Mouse (Mus musculus) frontal cortex, postnatal 36 days (tissue): ENCODE results near the gene Unc80.
A peak's percentile ranks its signal among the peaks of the same experiment; 100 is the strongest.
"Not testable (repeated sequence)": the region's sequence is repeated elsewhere in the genome, so short reads cannot be mapped to it uniquely, and the experiment has no call there.

ENCODE experiments used
- DNase-seq, 2 experiments: peaks; one replicate each; pipeline ENCODE4 v3.0.0; 2022; ENCODE audit warnings: low spot score in 2 of 2

The Unc80 gene

GRCm38 (mm10) chr1:66617188-66617587, 149.0 kb downstream of the Unc80 start:
- DNase-seq = no peak

- DNase-seq = no peak
These were observed 170.0 kb downstream of the Unc80 start for GRCm38 (mm10) chr1:66638177-66638576.

GRCm38 (mm10) chr1:66646894-66647293, 178.7 kb downstream of the Unc80 start:
- DNase-seq = no peak

- DNase-seq = peak; percentile 54 to 68
These were observed 181.4 kb downstream of the Unc80 start for GRCm38 (mm10) chr1:66649568-66649967.

GRCm38 (mm10) chr1:66650006-66650405, 181.8 kb downstream of the Unc80 start:
- no peak for DNase-seq

GRCm38 (mm10) chr1:66655119-66655746, 187.1 kb downstream of the Unc80 start:
- peak in 1 of 2 experiments; percentile 45 for DNase-seq

GRCm38 (mm10) chr1:66655747-66656119, 187.6 kb downstream of the Unc80 start:
- no peak for DNase-seq

GRCm38 (mm10) chr1:66671475-66671874, 203.3 kb downstream of the Unc80 start:
- DNase-seq = no peak

- DNase-seq = no peak
These were observed 204.6 kb downstream of the Unc80 start for GRCm38 (mm10) chr1:66672812-66673211.

- no peak for DNase-seq
These were observed 209.8 kb downstream of the Unc80 start for GRCm38 (mm10) chr1:66677928-66678327.

- no peak for DNase-seq
These were observed 210.5 kb downstream of the Unc80 start for GRCm38 (mm10) chr1:66678662-66679061.

GRCm38 (mm10) chr1:66682974-66683373, 214.8 kb downstream of the Unc80 start:
- no peak for DNase-seq

- no peak for DNase-seq
These were observed 223.6 kb downstream of the Unc80 start for GRCm38 (mm10) chr1:66691772-66692171.

GRCm38 (mm10) chr1:66692308-66692707, 224.1 kb downstream of the Unc80 start:
- no peak for DNase-seq

GRCm38 (mm10) chr1:66692780-66693392, 224.7 kb downstream of the Unc80 start:
- no peak for DNase-seq

- DNase-seq = no peak
These were observed 226.1 kb downstream of the Unc80 start for GRCm38 (mm10) chr1:66694266-66694665.

- DNase-seq = no peak
These were observed 227.1 kb downstream of the Unc80 start for GRCm38 (mm10) chr1:66695296-66695695.

- not testable (repeated sequence) for DNase-seq
These were observed 231.5 kb downstream of the Unc80 start for GRCm38 (mm10) chr1:66699630-66700029.

GRCm38 (mm10) chr1:66700149-66700692, 232.1 kb downstream of the Unc80 start:
- no peak for DNase-seq

- DNase-seq = peak; percentile 87 to 91
These were observed 232.8 kb downstream of the Unc80 start, which contains the start of gene Rpe for GRCm38 (mm10) chr1:66700693-66701575. TSS of gene Rpe (plus strand) at chr1:66700831.

- no peak for DNase-seq
These were observed 233.4 kb downstream of the Unc80 start for GRCm38 (mm10) chr1:66701576-66701940.

GRCm38 (mm10) chr1:66702623-66703345, 234.6 kb downstream of the Unc80 start:
- DNase-seq = no peak
